Mouse (Mus musculus): Measurements from ENCODE around the gene Pde9a.
A peak's percentile ranks its signal among the peaks of the same experiment; 100 is the strongest.

Gene Pde9a

DNA sequence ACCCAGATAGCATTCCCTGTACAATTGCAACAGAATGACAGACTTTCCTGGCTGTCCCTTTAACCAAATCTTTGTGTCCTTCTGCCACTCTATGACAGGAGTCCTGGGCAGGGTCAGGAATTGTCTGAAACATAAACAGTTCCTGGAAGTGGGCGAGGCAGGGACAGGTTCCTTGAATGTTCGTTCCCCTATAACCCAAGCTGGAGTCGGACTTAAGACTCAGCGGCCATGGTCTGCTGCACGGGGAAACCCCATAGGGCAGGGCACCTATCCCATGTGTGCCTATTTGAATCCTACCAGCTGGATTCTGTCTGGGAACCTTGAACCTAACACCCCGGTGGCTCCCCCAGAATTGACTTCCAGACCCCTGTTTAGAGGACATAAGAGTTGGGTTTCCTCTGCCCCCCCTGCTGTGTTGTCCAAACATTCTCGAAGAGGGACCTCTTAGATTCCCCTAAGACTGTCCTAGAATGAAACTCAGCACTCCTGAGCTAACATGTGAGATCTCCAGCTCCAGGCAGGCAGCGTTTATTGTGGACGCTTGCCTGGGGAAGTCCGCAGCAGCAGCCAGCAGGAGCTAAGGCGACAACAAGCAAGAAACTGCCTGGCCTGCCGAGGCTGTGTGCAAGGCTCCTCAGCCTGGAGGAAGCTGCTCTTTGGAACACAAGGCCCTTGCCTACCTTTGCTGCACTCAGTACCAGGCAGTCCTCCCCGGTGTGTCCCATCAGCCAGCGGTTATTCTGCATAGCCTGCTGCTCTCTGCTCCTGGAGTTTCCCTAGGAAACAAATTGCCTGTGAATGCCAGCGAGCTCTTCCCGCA lies 48.2 kb downstream of the Pde9a start:
- DNase-seq, result peak; percentile 53

DNA sequence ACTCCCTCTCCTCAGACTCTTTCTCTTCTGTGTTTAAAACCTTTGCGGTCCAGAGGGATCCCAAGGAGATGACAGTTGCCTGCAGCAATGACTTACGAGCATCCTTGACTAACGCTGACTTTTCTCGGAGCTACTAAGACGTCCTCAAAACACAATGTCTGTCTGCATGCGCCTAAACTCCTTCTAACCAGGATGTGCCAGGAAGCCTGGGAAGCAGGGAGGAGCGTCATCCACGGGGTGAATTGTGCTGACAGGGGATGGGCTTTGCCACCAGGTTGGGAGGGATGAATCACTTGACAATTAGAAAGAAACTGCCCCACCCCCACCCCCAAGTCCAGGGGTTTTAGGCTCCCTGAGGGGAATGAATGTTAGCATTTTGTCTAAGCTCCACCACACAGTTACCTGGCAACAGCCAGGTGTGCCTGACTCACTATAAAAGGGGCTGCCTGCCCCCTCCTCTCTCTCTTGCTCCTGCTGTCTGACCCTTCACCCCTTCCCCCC lies 48.9 kb downstream of the Pde9a start:
- peak; percentile 30 for DNase-seq

- DNase-seq, result peak; percentile 38
These were observed 50.2 kb downstream of the Pde9a start for GRCm38 (mm10) chr17:31435934-31436813.

GRCm38 (mm10) chr17:31436814-31437406 lies 50.9 kb downstream of the Pde9a start:
- DNase-seq, result no peak

DNA sequence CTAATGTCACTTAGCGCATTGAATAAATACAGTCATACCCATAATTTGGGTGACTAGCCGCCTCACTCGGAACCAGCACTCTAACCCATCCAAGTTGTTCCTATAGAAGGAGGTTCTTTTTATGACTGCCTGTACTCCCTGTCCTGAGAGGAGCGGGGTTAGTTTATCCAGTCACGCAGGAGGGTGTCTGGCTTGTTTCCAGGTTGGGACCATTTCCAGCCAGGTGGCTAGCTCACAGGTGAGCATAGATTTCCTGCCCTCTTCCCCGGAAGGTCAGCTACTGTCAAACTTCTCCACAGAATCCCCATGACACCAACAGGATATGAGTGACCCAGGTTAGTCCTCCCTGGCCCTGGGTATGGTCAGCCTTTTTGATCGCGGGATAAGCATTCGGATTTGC lies 51.5 kb downstream of the Pde9a start:
- no peak for DNase-seq

DNA sequence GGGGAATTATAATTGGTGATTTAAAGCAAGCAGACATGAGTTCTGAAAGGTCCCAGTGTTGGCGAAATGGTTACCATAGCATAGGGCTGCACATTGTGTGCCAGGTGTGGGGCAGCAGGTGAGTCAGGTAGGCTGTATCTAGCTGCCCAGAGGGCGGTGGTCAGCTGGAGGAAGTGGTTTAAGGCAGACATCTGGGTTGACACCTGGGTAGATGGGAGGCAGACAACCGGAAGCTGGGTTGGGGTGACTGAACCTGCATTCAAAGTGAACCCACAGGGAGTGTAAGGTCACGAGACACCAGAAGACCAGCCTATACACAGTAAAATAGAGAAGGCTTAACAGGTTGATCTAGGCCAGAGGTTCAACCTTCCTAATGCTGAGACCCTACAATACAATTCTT lies 54.0 kb downstream of the Pde9a start:
- no peak for DNase-seq

GRCm38 (mm10) chr17:31442513-31442912 lies 56.5 kb downstream of the Pde9a start:
- DNase-seq, result no peak

GRCm38 (mm10) chr17:31444251-31444650 lies 58.2 kb downstream of the Pde9a start:
- no peak for DNase-seq

- peak; percentile 49 for DNase-seq
These were observed 59.2 kb downstream of the Pde9a start for GRCm38 (mm10) chr17:31445061-31445731.

DNA sequence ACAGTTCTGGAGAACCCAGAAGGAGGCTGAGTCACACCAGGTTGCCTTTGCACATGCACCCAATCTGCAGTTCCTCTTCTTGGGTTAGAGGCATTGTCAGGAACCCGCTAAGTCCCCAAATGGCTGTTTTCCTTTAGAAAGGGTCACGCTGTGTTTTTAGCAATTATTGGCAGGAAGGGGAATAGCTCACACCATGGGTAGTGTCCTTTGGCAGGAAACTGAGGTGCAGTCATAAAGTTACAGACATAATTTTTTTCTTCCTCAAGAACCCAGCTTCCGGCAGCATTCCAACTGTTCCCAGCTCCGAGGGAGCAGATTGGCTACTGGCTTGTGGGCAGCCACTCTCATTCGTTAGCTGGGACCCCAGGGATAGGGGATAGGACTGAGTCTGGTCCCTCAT lies 61.8 kb downstream of the Pde9a start:
- no peak for DNase-seq

- DNase-seq, result no peak
These were observed 62.5 kb downstream of the Pde9a start for GRCm38 (mm10) chr17:31448519-31448918.

GRCm38 (mm10) chr17:31450206-31450605 lies 64.2 kb downstream of the Pde9a start:
- no peak for DNase-seq

- DNase-seq, result peak; percentile 37
These were observed 65.2 kb downstream of the Pde9a start for GRCm38 (mm10) chr17:31451179-31451708.

DNA sequence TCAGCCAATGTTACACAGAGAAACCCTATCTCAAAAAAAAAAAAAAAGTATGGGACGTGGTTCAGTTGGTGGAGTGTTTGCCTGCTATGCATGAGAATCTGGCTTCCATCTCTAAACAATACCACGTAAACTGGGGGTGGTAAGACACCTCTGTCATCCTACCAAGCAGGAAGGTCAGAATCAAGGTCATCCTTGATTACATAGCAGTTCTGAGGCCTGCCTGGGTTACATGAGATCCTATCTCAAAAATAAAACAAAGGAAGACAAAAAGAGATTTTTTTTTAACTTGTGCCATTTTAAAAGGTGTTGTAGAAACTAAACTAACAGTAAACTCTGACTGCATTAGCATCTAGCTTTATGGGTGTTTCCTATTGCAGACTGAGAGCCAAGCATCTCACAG lies 66.8 kb downstream of the Pde9a start:
- DNase-seq, result no peak

GRCm38 (mm10) chr17:31453476-31453875 lies 67.5 kb downstream of the Pde9a start:
- no peak for DNase-seq

DNA sequence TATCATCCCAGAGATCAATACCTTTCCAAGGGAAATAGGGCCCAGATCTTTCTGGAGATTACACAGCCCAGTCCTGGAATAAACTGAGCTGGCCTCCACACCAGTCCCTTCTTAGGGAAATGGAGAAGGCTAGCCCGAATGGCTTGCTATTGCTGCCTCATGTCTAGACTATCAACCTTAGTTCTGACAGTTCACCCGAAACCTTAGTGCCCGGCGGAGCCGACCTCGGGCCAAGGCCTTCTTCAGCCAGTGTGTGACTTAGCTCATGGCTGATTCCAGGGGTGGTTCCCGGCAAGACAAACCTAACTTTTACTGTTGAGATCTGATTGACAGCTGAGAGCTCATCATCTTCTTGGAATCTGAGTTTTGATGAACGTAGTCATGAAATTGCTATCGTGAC lies 68.0 kb downstream of the Pde9a start:
- no peak for DNase-seq

GRCm38 (mm10) chr17:31456723-31457567 lies 70.9 kb downstream of the Pde9a start:
- DNase-seq, result no peak

- no peak for DNase-seq
These were observed 74.4 kb downstream of the Pde9a start for GRCm38 (mm10) chr17:31460416-31460815.

- DNase-seq, result no peak
These were observed 76.5 kb downstream of the Pde9a start for GRCm38 (mm10) chr17:31462506-31462905.

DNA sequence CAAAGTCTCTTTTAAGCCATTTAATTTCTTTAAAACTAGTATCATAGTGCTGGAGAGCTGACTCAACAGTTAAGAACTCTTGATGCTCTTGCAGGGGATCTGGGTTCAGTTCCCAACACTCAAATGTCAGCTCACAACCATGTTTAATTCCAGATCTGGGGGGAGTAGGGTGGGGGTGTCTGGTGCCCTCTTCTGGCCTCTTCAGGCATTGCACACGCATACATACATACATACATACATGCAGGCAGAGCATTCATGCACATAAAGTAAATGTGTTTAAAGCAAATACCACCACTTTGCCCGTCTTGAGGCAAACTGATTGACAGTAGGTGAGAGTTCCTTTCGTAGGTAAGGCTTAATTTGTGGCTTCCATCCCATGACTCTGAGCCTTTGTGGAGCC lies 80.8 kb downstream of the Pde9a start:
- no peak for DNase-seq

DNA sequence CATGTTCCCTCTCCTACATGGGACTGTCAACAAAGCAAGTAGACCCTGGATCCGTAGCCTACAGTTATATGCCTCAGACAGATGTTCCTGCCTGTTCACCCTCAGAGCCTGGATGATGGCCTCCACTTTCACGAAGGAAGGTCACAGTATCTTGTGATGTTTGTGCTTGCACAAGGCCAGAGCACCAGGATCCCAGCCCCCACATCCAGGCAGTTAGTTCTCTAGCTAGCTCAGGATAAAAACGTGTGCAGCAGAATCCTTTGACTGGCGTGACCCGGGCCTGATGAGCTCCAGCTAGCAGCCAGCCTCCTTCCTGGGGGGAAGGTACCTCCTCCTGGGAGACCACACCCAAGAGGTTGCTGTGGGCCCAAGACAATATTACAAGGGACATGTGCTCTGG lies 82.5 kb downstream of the Pde9a start:
- no peak for DNase-seq

Data from embryo, embryonic 11 days (tissue).